Mouse (Mus musculus) E14TG2a.4 (cell line): ENCODE data around the gene Hivep2.

ENCODE experiments used
- H3K27me3 ChIP-seq: 2 replicates; pipeline ENCODE4 v1.6.1; 2014; ENCODE audit warnings: low read length, control low read depth; ENCODE audit not compliant: insufficient read depth
- H3K36me3 ChIP-seq: 2 replicates; pipeline ENCODE4 v1.6.1; 2014; ENCODE audit warnings: low read length, control low read depth; ENCODE audit not compliant: insufficient read depth
- H3K4me1 ChIP-seq: replicated peaks from 2 replicates; pipeline ENCODE4 v1.6.1; 2014; ENCODE audit warnings: low read depth, low read length, control low read depth
- H3K4me3 ChIP-seq: replicated peaks from 2 replicates; pipeline ENCODE4 v1.5.1; 2014; ENCODE audit warnings: mild to moderate bottlenecking, low read length
- H3K9me3 ChIP-seq: 2 replicates; pipeline ENCODE4 v1.6.1; 2014; ENCODE audit warnings: low read length, control low read depth
- CTCF ChIP-seq: conservative IDR thresholded peaks from 2 replicates; pipeline ENCODE4 v1.5.1; 2014; ENCODE audit warnings: low read length
- NANOG ChIP-seq: IDR thresholded peaks from 2 replicates; pipeline ENCODE4 v1.6.1; 2014; ENCODE audit warnings: borderline replicate concordance, low read length, mixed read lengths
- POU5F1 ChIP-seq: IDR thresholded peaks from 2 replicates; pipeline ENCODE4 v1.6.1; 2014; ENCODE audit warnings: low read length, borderline replicate concordance

Gene Hivep2

DNA sequence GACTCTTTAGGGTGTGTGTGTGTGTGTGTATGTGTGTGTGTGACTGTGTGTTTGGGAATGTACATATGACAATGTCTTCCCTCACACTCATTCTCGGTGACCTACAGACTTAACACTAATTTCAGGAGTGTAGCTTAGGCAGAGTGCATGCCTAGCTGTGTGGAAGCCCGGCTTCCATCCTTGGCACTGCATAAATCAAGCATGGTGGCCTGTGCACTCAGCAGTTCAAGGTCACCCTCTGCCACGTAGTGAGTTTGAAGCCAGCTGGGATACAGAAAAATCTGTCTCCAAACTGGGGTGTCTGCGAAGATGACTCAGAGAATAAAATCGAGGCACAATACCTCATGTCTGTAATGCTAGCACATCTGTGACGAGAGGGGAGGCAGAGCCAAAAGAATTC, 115.0 kb downstream of the Hivep2 start:
- H3K4me1 ChIP-seq, result peaks cover 25% of the 10 kb centered on the region
- H3K36me3 ChIP-seq, result no peaks in the 10 kb centered on the region
- peaks cover 2% of the 10 kb centered on the region for H3K9me3 ChIP-seq
- TF ChIP-seq POU5F1 (no peak), CTCF (no peak), NANOG (no peak)
- H3K27me3 ChIP-seq, result no peaks in the 10 kb centered on the region
- H3K4me3 ChIP-seq, result no peak overlapping the region

DNA sequence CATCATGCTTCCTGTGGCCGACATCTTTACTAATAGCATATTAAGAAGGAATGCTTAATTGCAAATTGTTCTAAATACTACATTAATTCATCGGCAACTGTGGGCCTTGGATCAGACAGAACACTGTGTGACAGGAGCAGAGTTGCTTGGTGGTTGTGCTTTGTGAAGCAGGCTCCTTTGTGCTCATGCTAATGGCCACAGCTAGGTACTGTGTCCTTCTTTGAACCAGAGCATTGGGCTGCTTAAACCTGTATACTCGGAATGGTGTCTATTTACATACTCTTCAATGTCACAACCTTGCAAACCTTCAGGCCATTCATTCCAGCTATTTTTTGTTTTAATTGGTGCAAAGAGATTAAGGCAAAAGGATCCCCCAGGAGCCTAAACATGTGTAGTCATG, 115.9 kb downstream of the Hivep2 start:
- Histone ChIP-seq H3K27me3 (no peaks in the 10 kb centered on the region), H3K4me1 (peaks cover 25% of the 10 kb centered on the region), H3K9me3 (no peaks in the 10 kb centered on the region), H3K36me3 (no peaks in the 10 kb centered on the region), H3K4me3 (no peak overlapping the region)
- no peak for TF ChIP-seq POU5F1
- TF ChIP-seq NANOG, result no peak
- TF ChIP-seq CTCF, result no peak

DNA sequence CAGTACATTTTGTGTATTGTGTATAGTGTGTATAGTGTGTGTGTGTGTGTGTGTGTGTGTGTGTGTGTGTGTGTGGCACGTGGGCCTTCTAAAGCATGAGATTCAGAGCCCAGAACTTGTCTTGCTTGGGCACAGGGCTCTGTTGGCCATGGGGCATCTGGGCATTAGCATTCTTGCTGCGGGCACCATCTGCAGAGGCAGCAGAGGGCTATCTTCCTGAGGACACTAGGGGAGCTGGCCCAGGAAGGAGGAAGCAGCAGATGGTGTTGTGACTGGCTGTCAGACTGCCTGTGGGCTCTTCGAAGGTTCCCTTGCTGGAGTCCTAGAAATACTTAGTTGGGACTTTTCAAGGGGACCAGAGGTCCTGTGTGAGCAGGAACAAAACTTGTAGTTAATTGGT, 116.4 kb downstream of the Hivep2 start:
- Histone ChIP-seq H3K27me3 (no peaks in the 10 kb centered on the region), H3K36me3 (no peaks in the 10 kb centered on the region), H3K4me1 (peaks cover 25% of the 10 kb centered on the region), H3K9me3 (no peaks in the 10 kb centered on the region), H3K4me3 (no peak overlapping the region)
- TF ChIP-seq CTCF, result no peak

DNA sequence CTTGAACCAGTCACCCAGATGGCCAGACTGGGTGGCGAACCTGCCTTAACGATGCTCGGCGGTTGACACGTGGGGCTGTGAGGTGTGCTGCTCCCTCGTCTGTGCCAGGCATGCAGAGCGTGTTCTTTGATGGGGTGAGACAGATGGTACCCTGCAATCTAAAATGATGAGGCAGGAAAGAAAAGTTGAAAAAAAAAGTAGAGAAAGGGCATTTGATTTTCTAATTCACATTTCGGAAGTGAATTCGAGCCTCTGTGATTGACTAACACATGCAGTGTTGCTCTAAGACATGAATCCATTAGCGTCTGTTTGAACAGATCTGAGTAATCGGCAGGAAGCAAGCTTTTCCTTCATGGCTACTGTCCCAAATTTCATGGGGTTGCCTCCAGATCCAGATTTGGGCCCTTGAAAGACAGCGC, 119.4 kb downstream of the Hivep2 start:
- Histone ChIP-seq H3K27me3 (no peaks in the 10 kb centered on the region), H3K4me1 (peaks cover 25% of the 10 kb centered on the region), H3K9me3 (no peaks in the 10 kb centered on the region), H3K4me3 (no peak overlapping the region), H3K36me3 (no peaks in the 10 kb centered on the region)
- no peak for TF ChIP-seq POU5F1
- TF ChIP-seq CTCF, result no peak
- TF ChIP-seq NANOG, result no peak

DNA sequence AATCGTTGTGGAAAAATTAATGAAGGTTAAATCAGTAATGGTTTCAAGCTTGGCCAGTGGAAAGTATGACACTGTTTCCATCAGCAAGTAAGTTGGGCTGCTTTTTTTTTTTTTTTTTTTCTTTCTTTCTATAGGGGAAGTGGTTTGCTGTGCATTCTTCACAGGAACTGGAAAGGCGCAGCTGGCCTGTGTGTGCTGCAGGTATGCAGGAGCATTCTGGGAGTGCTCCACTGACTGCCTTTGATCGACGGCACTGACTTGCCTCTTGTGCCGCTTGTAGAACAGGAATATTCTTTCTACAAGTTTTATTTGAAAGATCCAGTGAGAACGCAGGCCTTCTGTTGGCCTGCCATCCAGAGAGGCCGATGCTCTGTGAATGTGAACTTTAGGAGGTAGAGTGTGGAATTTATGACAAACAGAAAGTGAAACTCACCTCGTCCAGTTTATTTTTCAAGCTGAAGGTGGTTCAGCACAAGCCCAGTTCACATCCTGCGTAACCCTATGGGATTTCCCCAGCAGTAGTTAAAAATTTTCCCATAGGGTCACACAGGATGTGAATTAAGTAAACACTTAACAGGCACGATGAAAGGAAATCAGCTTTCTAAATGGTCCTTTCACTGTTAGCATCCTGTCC, 120.1 kb downstream of the Hivep2 start:
- Histone ChIP-seq H3K36me3 (no peaks in the 10 kb centered on the region), H3K27me3 (no peaks in the 10 kb centered on the region), H3K4me1 (peaks cover 21% of the 10 kb centered on the region), H3K4me3 (no peak overlapping the region), H3K9me3 (no peaks in the 10 kb centered on the region)
- TF ChIP-seq CTCF, result no peak
- TF ChIP-seq POU5F1, result no peak
- TF ChIP-seq NANOG, result no peak

DNA sequence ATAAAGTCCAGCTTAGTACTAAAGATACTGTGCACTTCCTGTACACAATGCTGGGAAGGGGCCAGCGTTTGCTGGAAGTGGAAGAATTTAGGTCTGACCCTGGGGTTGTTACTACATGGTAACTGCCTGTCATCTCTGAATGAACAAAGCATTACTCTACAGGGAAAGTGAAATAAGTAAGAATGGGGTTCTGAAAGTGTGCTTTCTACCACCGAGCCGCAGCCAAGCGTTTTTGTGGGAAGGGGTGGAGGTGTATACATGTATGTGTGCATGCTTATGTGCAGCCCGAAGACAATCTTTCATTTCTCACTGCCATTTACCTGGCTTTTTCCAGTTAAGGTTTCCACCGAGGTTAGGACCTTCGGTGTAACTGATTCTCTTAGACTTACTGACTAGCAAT, 121.4 kb downstream of the Hivep2 start:
- no peaks in the 10 kb centered on the region for H3K9me3 ChIP-seq
- peaks cover 11% of the 10 kb centered on the region for H3K4me1 ChIP-seq
- TF ChIP-seq POU5F1, result no peak
- TF ChIP-seq NANOG, result no peak
- TF ChIP-seq CTCF, result no peak
- H3K27me3 ChIP-seq, result no peaks in the 10 kb centered on the region
- no peaks in the 10 kb centered on the region for H3K36me3 ChIP-seq
- no peak overlapping the region for H3K4me3 ChIP-seq

DNA sequence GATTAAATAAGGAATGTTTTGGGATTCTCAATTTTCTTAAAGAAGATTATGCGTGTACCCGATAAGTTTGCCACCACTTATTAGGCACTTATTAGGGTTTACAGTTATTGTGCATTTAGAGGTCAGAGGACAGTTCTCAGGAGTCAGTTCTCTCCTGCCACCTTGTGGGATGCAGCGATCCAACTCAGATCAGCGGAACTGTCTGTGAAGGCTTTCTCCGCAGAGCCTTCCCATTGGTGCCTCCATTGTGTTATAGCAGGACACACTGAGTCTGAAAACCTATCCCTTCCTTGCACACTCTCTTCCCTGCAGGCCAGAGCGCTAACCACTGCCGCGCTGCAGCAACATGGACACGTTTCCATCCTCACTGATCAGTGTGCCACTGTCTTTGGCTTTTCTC, 123.6 kb downstream of the Hivep2 start:
- no peak for TF ChIP-seq POU5F1
- H3K27me3 ChIP-seq, result no peaks in the 10 kb centered on the region
- H3K9me3 ChIP-seq, result no peaks in the 10 kb centered on the region
- H3K36me3 ChIP-seq, result no peaks in the 10 kb centered on the region
- no peaks in the 10 kb centered on the region for H3K4me1 ChIP-seq
- no peak overlapping the region for H3K4me3 ChIP-seq

DNA sequence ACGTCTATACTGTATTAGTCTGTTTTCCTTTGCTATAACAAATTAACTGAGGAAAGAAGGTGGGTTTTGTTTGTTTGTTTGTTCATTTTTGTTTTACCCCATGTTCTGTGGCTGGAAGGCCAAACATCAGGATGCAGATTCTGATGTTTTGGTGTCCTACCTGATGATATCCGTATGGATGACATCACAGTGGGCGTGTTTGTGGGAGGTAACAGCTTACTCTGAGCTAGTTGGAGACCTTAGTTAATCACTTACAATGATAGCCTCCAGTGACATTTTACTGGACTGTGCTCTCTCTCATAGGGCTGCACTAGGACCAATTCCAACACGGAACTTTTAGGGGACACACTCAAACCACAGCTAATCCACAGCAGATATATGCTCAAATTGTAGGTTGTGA, 128.2 kb downstream of the Hivep2 start:
- H3K27me3 ChIP-seq, result no peaks in the 10 kb centered on the region
- TF ChIP-seq NANOG, result no peak
- TF ChIP-seq CTCF, result no peak
- no peak for TF ChIP-seq POU5F1
- no peaks in the 10 kb centered on the region for H3K36me3 ChIP-seq
- H3K4me1 ChIP-seq, result no peaks in the 10 kb centered on the region
- H3K9me3 ChIP-seq, result no peaks in the 10 kb centered on the region
- no peak overlapping the region for H3K4me3 ChIP-seq

DNA sequence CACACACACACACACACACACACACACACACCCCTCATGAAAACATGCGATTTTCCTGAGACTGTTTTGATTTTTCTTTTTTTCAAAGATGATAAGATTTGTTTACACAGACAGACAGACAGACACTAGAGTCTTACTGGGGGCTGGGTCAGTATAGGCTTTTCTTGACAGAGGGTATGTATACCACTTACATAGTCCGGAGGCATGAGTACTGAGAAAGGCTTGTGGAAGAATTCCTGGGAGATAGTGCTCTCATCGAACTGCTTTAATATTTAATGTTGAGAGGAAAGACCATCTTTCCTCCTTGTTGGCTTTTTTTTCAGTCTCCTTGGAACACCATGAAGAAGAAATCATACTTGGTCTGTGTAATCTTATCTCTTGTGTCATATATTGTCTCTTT, 130.2 kb downstream of the Hivep2 start:
- TF ChIP-seq NANOG, result no peak
- TF ChIP-seq POU5F1, result no peak
- no peak for TF ChIP-seq CTCF
- no peaks in the 10 kb centered on the region for H3K9me3 ChIP-seq
- no peak overlapping the region for H3K4me3 ChIP-seq
- no peaks in the 10 kb centered on the region for H3K36me3 ChIP-seq
- no peaks in the 10 kb centered on the region for H3K27me3 ChIP-seq
- no peaks in the 10 kb centered on the region for H3K4me1 ChIP-seq
